Mouse (Mus musculus): Measurements from ENCODE around the gene Tnnt1. TPM values are rescaled to one million over a fixed set of nuclear protein-coding genes. Genes with fewer than 3 reads are reported as not detected.
A peak's percentile ranks its signal among the peaks of the same experiment; 100 is the strongest.

Gene Tnnt1
- 2.5 and 2.6 TPM in 2 replicates for polyA plus RNA-seq (2015; fragmentation: Nextera tagmentation; extraction: Ambion mirVana)

DNA sequence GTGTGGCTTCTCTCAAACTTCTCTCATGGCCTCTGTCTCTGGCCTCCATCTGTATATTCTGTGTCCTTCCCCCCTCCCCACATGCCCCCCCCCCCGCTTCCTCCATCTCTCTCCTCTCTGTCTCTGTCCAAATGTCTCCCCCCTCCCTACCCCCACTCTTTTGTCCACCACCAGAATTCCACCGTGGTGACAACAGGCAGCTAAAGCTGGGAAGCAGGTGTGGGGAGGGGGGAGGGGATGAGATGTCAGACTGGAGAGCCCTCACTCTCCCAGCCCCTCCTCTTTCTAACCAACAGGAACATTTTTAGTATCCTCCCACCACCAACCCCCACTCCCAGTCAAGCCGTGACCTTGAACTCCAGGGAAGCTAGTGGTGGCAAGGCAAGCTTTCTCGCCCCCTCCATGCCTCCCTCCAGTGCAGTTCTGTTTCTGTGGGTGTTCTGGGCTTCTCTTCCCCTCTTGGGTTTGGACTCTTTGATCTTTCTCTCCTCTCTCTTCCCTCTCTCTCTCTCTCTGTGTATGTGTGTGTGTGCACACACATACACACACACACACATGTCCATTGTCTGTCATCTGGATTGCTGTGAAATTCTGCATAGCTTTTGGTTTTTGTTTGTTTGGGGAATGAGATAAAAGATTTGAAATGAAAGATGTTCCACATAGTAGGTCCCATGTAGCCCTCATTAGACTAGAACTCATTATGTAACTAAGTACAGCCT lies at the start of gene Tnnt1:
Tnnt1 (minus strand) TSS at position 51 of the 719 bp plus-strand sequence.
- H3K9ac ChIP-seq (replicated peaks) = no peak within 1 kb of the TSS
- no peaks in the 10 kb centered on the region for H3K9me3 ChIP-seq
- ATAC-seq (replicated peaks) = no peak
- no peaks in the 10 kb centered on the region for H3K36me3 ChIP-seq
- no peak within 1 kb of the TSS for H3K4me2 ChIP-seq (replicated peaks)
- H3K4me1 ChIP-seq = peaks cover 8% of the 10 kb centered on the region; the same call in 1 of the 2 replicates
- no peak within 1 kb of the TSS for H3K4me3 ChIP-seq
- H3K27me3 ChIP-seq = no peaks in the 10 kb centered on the region
- H3K27ac ChIP-seq (replicated peaks) = no peak within 1 kb of the TSS
- 20% methylated on average over 4 of the region's 4 CpGs for WGBS

GRCm38 (mm10) chr7:4562660-4563059 lies 46.5 kb upstream of the Tnnt1 start:
- Histone ChIP-seq H3K9me3 (no peaks in the 10 kb centered on the region), H3K4me2 (replicated peaks) (no peak overlapping the region), H3K27me3 (no peaks in the 10 kb centered on the region), H3K36me3 (no peaks in the 10 kb centered on the region), H3K4me3 (no peak overlapping the region), H3K27ac (replicated peaks) (no peak overlapping the region), H3K9ac (replicated peaks) (no peak overlapping the region), H3K4me1 (no peaks in the 10 kb centered on the region)
- ATAC-seq (replicated peaks) = no peak
- WGBS = 92% methylated on average over 3 of the region's 3 CpGs

- H3K4me1 ChIP-seq = 0 out of 2 replicates have a peak, but pooled peaks cover 3% of the 10 kb centered on the region
- no peak overlapping the region; the same call in 1 of the 2 replicates for H3K27ac ChIP-seq (replicated peaks)
- 66% methylated on average over 6 of the region's 6 CpGs for WGBS
- peak; percentile 60 for ATAC-seq (replicated peaks)
- no peaks in the 10 kb centered on the region for H3K27me3 ChIP-seq
- no peaks in the 10 kb centered on the region for H3K36me3 ChIP-seq
- peak overlapping the region; percentile 16; the same call in 1 of the 2 replicates for H3K9ac ChIP-seq (replicated peaks)
- peak overlapping the region; percentile 20; the same call in 1 of the 2 replicates for H3K4me3 ChIP-seq
- H3K4me2 ChIP-seq (replicated peaks) = peak overlapping the region; percentile 31
- H3K9me3 ChIP-seq = no peaks in the 10 kb centered on the region
Measured at GRCm38 (mm10) chr7:4557167-4557560, 41.0 kb upstream of the Tnnt1 start.

DNA sequence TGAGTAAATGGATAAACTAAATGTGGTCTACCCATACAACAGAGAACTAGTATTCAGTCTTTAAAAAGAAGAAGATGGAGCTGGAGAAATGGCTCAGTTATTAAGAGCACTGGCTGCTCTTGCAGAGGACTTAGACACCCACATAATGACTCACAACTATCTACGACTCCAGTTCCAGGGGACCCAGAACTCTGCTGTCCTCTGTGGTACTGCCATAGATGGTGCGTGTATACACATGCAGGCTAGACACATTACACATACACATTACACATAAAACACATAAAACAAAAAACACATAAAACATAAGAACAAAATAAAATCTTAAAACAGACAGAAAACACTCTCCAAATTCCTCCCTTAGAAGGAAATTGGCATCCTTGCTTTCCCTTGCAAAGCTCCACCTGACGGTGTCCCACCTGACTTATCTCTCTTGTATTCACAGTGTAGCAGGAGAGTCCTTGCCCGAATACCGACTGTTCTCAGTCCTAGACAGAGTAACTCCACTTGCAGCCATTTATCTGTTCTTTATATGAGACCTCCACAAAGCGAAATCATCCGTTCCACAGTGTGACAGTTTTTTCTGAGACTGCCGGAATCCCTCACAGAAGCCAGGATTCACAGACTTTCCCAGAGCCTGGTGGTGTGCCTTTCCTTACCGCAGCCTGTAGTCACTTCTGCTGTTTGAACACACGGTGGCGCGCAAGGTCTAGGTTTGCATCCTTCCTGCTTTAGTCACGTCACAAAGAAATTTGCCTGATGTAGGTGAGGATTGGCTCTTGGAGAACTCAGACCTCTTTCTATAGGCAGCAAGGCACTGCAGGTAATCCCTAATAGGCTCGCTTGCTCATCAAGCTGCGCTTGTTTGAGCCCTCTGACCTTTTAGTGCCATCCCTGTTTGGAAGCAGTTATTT lies 40.3 kb upstream of the Tnnt1 start:
- no peaks in the 10 kb centered on the region for H3K9me3 ChIP-seq
- peak overlapping the region; percentile 45; the same call in 1 of the 2 replicates for H3K27ac ChIP-seq (replicated peaks)
- H3K36me3 ChIP-seq = no peaks in the 10 kb centered on the region
- H3K9ac ChIP-seq (replicated peaks) = peak overlapping the region; percentile 16; the same call in 1 of the 2 replicates
- WGBS = 21% methylated on average over 15 of the region's 15 CpGs
- H3K4me2 ChIP-seq (replicated peaks) = peak overlapping the region; percentile 31
- H3K4me1 ChIP-seq = 0 out of 2 replicates have a peak, but pooled peaks cover 3% of the 10 kb centered on the region
- no peaks in the 10 kb centered on the region for H3K27me3 ChIP-seq
- H3K4me3 ChIP-seq = peak overlapping the region; percentile 20
- peak; percentile 95 for ATAC-seq (replicated peaks)

DNA sequence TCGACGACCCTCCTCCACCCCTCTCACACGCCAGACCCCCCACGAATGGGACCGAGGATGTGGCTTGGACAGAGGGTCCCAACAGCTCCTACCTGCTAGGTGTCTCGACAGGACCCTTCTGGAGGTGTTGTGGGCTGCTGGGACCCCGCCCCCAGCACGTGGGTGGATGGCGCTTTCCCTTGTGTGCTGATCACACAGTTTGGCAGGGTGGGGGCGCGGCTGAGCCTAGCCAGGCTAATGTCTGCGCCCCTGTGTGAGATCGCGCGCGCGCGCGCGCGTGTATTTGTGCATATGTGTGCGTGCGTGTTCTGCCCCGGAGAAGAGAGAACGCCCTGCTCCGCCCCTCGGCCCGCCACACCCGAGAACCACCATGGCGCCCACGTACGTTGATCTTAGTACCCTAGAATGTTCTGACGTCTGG lies 31.0 kb upstream of the Tnnt1 start, which contains the start of gene Syt5:
Syt5 (minus strand) TSS at position 321 of the 421 bp plus-strand sequence.
- peaks cover 20% of the 10 kb centered on the region for H3K4me1 ChIP-seq
- H3K36me3 ChIP-seq = peaks cover 6% of the 10 kb centered on the region; the same call in 1 of the 2 replicates
- WGBS = 2% methylated on average over 33 of the region's 33 CpGs
- peak within 1 kb of the TSS; percentile 48 for H3K4me3 ChIP-seq
- H3K27me3 ChIP-seq = no peaks in the 10 kb centered on the region
- H3K9me3 ChIP-seq = no peaks in the 10 kb centered on the region
- peak within 1 kb of the TSS; percentile 75 for H3K4me2 ChIP-seq (replicated peaks)
- ATAC-seq (replicated peaks) = peak; percentile 80
- H3K9ac ChIP-seq (replicated peaks) = peak within 1 kb of the TSS; percentile 50
- H3K27ac ChIP-seq (replicated peaks) = peak within 1 kb of the TSS; percentile 92

DNA sequence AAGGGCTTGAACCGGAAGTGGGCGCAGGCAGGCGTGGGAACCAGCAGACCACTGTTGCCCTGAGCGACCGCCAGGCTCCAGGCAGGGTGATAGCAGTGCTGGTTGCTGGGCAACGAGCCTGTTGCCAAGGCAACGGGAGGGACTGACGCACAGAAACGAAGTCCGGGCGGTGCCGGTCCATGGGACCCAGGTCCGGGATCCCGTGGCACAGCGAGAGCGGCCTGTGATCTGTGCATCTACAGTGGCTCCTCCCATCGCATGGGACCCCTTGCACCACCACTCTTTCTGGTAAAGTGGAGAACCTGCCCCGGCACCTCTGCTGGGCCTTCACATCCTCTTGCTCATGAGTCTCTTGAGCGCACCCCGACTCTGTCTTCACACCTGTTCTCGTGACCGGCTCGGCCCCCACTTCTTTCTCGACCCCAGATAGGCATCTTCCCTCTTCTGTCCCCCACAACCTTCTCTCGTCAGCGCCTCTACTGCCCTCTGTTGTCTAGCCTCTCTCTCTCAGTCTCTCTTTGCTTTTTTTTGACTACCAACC lies 30.5 kb upstream of the Tnnt1 start:
- under 1% methylated on average over 26 of the region's 26 CpGs for WGBS
- peak; percentile 89 for ATAC-seq (replicated peaks)

DNA sequence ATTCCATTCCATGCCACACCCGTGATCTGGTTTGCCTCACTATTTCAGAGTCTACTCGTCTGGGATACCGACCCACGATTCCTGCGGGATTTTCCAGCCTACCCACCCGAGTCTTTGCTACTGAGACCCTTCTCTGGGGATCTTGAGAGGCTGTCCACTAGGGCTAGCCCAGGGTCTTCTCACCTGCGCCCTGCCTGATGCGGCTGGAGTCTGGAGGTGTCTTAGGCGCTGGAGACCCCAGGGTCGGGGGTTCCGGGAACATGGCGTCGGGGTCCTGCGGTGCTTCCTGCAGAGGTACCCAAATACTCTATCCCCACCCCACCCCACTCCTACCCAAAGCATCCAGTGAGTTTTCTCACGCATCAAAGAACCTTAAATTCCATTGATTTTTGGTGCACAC lies 29.9 kb upstream of the Tnnt1 start:
- peak; percentile 28 for ATAC-seq (replicated peaks)
- Histone ChIP-seq H3K9ac (replicated peaks) (peak overlapping the region; percentile 50), H3K4me1 (peaks cover 20% of the 10 kb centered on the region), H3K4me2 (replicated peaks) (peak overlapping the region; percentile 75), H3K36me3 (peaks cover 15% of the 10 kb centered on the region), H3K9me3 (no peaks in the 10 kb centered on the region), H3K27me3 (no peaks in the 10 kb centered on the region), H3K27ac (replicated peaks) (peak overlapping the region; percentile 92), H3K4me3 (peak overlapping the region; percentile 48)
- WGBS = 73% methylated on average over 15 of the region's 15 CpGs

More for the DNA sequence above, 30.5 kb upstream of the Tnnt1 start:
- peaks cover 11% of the 10 kb centered on the region for H3K36me3 ChIP-seq
- no peaks in the 10 kb centered on the region for H3K27me3 ChIP-seq
- peak overlapping the region; percentile 50 for H3K9ac ChIP-seq (replicated peaks)
- no peaks in the 10 kb centered on the region for H3K9me3 ChIP-seq
- peak overlapping the region; percentile 48 for H3K4me3 ChIP-seq
- peak overlapping the region; percentile 92 for H3K27ac ChIP-seq (replicated peaks)
- H3K4me2 ChIP-seq (replicated peaks) = peak overlapping the region; percentile 75
- peaks cover 20% of the 10 kb centered on the region for H3K4me1 ChIP-seq

DNA sequence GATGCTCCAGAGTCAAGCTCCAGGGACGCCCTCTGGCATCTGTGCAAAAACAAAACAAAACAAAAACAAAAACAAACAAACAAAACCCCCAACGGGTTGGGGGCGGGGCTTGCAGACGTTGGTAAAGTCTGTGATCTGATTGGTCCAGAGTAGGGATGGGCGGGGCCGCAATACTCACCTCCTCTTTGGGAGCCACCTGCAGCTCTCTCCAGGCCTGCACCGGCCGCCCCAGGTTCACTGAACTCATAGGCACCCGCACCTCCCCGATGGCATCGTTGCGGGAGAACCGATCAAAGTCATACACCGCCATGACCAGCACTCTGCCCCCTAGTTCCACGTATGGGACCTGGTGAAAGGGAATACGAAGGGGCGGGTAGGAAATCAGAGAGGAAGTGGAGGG lies 25.8 kb upstream of the Tnnt1 start:
- H3K36me3 ChIP-seq = peaks cover 34% of the 10 kb centered on the region
- 44% methylated on average over 17 of the region's 17 CpGs for WGBS
- no peak overlapping the region for H3K9ac ChIP-seq (replicated peaks)

GRCm38 (mm10) chr7:4541344-4541743 lies 25.2 kb upstream of the Tnnt1 start:
- Histone ChIP-seq H3K9ac (replicated peaks) (no peak overlapping the region), H3K4me2 (replicated peaks) (no peak overlapping the region), H3K9me3 (no peaks in the 10 kb centered on the region), H3K4me3 (no peak overlapping the region), H3K4me1 (peaks cover 13% of the 10 kb centered on the region), H3K36me3 (peaks cover 34% of the 10 kb centered on the region), H3K27me3 (no peaks in the 10 kb centered on the region), H3K27ac (replicated peaks) (no peak overlapping the region)
- no peak for ATAC-seq (replicated peaks)
- WGBS = 73% methylated on average over 5 of the region's 5 CpGs

More for the DNA sequence above, 25.8 kb upstream of the Tnnt1 start:
- no peak overlapping the region for H3K4me3 ChIP-seq
- H3K27me3 ChIP-seq = no peaks in the 10 kb centered on the region
- H3K4me1 ChIP-seq = peaks cover 14% of the 10 kb centered on the region
- no peak for ATAC-seq (replicated peaks)
- H3K9me3 ChIP-seq = no peaks in the 10 kb centered on the region
- no peak overlapping the region for H3K4me2 ChIP-seq (replicated peaks)
- no peak overlapping the region for H3K27ac ChIP-seq (replicated peaks)

DNA sequence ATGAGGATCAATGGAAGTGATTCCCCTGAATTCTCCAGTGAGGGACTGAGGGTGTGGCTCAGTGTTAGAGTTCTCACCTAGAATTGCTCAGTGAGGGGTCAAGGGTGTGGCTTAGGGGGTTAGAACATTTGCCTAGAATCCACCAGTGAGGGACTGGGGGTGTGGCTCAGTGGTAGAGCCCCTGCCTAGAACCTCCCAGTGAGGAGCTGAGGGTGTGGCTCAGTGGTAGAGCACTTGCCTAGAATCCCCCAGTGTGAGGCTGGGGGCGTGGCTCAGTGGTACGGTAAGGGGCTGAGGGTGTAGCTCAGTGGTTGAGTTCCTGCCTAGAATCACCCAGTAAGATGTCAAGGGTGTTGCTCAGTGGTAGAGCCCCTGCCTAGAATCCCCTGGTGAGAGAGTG lies 22.8 kb upstream of the Tnnt1 start:
- H3K9ac ChIP-seq (replicated peaks) = no peak overlapping the region
- no peaks in the 10 kb centered on the region for H3K9me3 ChIP-seq
- ATAC-seq (replicated peaks) = no peak
- no peaks in the 10 kb centered on the region for H3K4me1 ChIP-seq
- H3K4me2 ChIP-seq (replicated peaks) = no peak overlapping the region
- WGBS = 63% methylated on average over 2 of the region's 2 CpGs
- H3K4me3 ChIP-seq = no peak overlapping the region
- no peaks in the 10 kb centered on the region for H3K27me3 ChIP-seq
- H3K27ac ChIP-seq (replicated peaks) = no peak overlapping the region
- peaks cover 34% of the 10 kb centered on the region for H3K36me3 ChIP-seq

DNA sequence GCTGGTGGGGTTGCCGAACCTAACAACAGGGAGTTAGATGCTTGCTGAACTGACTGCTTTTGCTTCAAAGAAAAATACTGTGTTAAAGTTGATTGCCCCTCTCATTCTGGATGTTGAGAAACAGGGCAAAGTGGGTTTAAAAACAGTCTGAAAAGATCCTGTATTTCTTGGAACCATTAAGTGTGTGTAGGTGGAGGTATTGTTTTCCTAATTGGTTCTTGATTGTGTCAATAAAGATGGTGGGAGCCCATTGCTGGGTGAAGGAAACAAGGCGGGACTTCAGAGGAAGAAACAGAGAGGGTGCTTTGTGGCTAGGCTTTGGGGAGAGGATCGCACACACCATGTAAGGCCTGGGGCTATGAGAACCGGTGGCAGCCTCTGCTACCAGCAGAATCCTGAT lies 21.0 kb upstream of the Tnnt1 start:
- H3K9ac ChIP-seq (replicated peaks) = no peak overlapping the region
- no peak overlapping the region for H3K27ac ChIP-seq (replicated peaks)
- no peaks in the 10 kb centered on the region for H3K4me1 ChIP-seq
- no peak overlapping the region for H3K4me3 ChIP-seq
- ATAC-seq (replicated peaks) = no peak
- no peak overlapping the region for H3K4me2 ChIP-seq (replicated peaks)
- peaks cover 27% of the 10 kb centered on the region for H3K36me3 ChIP-seq
- no peaks in the 10 kb centered on the region for H3K27me3 ChIP-seq
- no peaks in the 10 kb centered on the region for H3K9me3 ChIP-seq
- 64% methylated on average over 4 of the region's 4 CpGs for WGBS

Data from forebrain, embryonic 15.5 days (tissue).